Mouse (Mus musculus) left cerebral cortex, postnatal 36 days (tissue): ENCODE measurements at regions not wholly inside any gene's neighbourhood (a gene's known extent, or its start where the extent isn't known, plus 50 kb on each side); places are given as distances from the start of the nearest gene placed in this dataset.

Experiments
- DNase-seq, 2 experiments: peaks; one replicate each; pipeline ENCODE4 v3.0.0; 2021 to 2022; ENCODE audit warnings: low spot score in 2 of 2, mixed read lengths in 1 of 2
- intact Hi-C: fragments of 180-260 bp; cut with DNase I; formaldehyde crosslinking; loops from one replicate; pipeline ENCODE4 v1.15.1; 2025

DNA sequence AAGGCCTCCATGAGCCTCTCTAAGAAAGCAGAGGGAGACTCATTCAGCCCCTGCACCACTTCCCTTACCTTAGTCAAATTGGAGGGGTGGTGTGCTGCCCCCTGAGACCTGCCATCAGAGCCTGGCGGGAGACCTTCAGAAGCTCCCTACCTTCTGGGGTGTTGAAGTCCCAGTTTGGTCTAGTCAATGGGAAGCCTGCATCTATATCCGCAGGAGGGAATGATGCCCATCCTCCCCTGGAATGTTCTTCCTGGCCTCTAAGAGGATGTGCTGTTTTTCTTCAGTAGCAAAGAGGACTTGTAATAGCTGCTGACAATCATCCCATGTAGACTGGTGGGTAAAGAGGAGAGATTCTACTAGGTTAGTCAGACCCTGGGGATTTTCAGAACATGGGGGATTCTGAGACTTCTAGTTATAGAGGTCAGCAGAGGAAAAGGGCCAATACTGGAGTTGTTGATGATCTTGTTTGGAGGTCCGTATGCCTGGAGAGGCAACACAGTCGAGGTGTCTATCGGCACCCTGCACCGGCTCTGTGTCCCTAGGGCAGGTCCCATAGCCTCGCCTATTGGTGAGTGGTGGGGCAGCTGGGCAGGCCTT is 321.0 kb upstream of the Meis1 start:
- DNase-seq = no peak
- intact Hi-C loops = no loop called here

DNA sequence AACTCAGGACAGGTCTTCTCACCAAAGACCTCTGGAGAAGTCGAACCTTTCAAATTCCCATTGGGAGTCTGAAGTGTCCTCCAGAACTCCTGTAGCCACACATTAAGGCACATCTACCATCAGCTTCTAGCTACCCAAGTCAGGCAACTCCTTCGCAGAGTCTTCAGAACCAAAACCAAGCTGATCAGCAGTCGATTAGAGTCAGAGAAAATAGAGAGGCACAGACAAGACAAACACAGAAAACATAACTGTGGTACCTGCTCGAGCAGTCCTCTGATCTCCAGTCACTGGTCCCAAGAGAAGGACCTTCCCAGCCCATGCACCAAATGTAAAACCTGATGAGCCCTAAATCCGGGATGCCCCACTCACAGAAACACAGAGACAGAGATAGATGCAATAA is 322.1 kb upstream of the Meis1 start:
- intact Hi-C loops = no loop called here
- DNase-seq = no peak

DNA sequence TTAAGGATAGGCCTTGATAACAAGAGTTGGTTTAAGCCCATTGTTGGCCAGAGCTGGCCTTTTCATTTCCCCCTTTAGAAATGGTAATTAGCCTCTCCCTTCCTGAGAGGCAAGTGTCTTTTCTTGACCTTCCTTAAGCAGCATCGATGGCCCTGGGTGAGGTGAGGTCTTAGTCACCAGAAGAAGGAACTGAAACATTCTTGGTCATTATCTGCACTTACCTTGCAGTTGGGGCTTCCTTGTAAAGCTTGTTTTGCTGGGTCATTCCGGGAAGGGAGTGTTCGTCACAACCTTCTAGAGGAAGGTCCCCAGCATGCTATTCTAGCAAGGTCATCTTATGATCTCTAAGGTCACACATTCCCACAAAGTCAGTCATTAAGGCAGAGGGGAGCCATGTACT is 322.6 kb upstream of the Meis1 start:
- intact Hi-C loops = no loop called here
- no peak for DNase-seq

DNA sequence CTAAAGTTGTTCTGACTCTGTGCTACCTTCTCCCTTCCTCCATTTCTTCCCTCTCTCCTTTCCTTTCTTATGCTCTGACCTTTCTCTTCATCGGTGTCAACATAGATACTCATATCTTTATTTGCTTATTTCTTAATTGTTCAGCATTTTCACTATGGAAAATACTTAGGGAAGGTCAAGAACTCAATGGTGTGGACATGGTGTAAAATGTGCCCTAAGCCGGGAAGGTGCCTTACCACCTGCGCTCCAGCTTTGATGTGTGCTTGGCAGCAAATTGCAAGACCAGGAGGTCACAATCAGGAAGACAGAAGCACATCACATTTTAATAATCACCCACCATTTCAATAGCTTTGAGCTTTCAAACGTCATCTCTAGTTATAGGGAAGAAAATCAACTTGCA is 324.0 kb upstream of the Meis1 start:
- DNase-seq = no peak
- intact Hi-C loops = no loop called here

DNA sequence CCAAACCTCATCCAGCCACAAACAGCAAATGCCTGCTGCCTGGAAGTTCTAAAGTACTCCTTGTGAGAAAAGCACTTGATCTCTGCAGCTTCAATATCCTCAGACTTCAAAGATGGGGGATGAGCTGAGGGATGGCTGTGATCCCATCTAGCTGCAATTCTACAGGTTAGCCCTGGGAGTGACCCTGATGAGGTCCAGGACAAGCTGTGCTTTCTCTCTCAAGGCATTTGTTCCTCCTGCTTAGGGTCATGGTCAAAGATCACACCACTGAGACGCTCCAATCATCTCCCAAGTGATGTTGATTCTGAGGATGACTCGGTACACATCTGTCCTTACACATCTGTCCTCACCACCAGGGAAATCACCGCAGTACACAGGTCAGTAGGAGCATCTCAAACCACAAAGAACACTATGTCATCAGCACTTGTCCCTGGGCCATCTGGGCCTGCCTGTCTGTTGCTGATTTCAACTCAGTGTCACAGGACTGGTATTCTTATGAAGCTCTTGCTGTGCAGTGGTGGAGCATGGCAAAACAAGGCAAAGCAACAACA is 327.6 kb upstream of the Meis1 start:
- no peak for DNase-seq
- intact Hi-C loops = no loop called here

DNA sequence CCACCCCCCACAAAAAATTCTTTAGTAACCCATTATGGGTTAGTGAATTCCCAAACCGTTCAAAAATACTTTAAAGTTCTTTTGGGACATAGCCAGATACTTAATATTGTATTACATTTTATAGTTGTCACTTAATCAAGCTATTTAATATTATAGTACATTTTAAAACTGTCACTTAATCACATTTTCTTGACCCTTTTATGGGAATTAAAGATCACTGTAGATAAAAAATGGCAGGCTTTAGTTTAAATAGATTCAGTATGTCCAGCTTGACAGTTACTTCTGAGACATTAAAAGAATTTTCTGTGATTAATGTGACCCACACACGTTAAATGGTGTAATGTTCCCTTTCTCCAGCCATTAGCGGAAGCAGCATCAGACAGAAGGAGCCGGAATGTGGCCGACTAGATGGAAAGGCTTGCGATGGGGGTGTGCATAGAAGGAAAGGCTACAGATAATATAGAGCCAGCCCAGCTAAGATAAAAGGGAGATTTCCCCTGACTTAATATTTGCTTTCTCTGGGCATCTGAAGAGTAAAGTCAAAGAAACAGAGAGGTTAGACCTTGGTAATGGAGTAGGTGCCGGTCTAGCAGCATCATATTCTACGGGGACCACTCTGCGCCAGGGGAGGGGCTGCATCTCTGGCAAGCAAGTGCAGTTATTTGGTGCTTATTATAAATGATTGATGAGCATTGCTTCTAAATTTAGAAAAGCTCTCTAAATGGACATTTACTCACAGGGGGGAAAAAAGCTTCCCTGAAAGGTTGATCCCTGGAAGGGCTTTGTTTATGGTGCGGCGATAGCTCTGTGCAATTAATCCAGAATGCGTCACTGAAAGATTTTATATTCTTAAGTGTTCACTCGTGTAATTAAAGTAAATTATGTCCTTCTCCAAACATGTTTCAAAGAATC is 331.8 kb upstream of the Meis1 start:
- intact Hi-C loops = no loop called here
- DNase-seq = no peak

DNA sequence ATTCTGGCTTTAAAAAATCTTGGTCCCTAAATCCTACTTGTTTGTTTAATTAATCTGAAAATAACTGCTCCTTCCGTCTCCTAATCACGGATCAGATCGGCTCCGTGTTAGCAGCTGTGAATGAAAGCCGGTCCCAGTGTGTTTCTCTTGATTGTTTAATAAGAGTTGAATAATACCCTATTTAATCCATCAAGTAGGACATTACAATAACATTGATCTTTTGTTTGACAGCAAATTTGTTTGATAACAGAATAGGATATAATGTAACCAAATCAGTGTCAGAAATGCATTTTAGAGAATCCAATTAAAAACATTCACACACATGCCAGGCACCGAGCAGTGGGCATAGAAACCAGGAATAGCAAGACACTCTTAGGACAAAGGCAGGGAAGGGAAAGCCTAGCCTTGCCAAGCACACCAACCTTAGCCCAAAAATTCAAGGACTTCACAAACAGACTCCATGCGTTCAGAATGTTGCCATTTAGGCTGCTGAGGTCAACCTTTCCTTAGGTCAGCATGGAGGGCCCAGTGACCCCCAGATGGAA is 332.5 kb upstream of the Meis1 start:
- intact Hi-C loops = no loop called here
- no peak for DNase-seq

DNA sequence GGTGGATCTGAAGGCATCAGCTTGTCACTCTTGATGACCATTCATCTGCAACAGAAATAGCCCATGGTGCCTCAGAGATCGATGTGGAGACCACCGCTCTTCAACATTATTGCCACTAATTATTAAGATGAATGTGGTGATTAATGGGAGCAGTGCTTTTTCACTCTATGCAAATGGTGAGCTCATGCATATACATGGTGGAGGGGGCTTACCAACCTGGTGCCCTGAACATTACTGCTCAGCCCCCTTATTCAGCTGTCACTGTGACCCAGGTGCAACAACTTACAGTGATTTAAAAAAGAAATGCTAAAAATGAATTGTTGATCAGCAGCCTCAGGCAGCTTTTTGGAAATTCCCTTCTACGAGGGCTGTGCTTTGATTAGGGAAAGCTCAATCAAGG is 334.9 kb upstream of the Meis1 start:
- intact Hi-C loops = no loop called here

DNA sequence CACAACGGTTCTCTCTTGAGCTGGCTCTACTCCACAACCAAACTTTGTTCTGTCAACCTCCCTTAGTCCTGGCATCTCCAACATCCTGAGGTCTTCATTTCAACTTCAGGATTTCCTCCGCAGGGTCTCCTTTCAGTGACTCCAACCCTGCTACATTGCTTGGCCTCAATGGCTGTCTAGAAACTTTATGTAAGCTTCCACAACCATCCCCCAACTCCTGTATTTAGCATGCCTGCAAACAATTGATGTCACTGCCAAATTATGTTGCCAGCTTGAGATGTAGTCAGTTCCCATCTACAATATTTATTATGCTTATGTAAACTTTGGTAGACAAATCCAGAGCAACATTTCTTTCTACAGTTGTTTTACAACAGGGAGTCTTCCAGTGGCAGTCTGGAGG is 336.4 kb upstream of the Meis1 start:
- intact Hi-C loops = no loop called here
- no peak for DNase-seq

More for the DNA sequence above, 334.9 kb upstream of the Meis1 start:
- DNase-seq = no peak

DNA sequence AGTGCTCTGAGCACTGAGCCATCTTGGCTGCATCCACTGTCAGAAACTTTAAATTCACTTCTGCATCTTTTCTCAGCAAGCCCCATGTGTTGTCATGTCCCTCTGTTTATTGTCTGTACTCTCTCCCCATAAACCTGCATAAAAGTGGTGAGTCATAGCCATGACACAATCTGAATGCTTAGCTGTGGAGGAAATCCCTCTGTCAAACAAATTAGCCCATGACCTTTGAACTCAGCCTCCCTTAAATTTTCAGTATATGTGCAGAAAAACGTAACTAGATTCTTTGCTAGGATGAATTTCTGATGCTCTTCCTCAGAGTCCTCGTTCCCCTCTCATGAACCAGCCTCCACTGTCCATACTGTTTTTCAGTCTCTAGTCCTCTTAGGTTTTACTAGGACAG is 337.4 kb upstream of the Meis1 start:
- DNase-seq = no peak
- intact Hi-C loops = no loop called here

DNA sequence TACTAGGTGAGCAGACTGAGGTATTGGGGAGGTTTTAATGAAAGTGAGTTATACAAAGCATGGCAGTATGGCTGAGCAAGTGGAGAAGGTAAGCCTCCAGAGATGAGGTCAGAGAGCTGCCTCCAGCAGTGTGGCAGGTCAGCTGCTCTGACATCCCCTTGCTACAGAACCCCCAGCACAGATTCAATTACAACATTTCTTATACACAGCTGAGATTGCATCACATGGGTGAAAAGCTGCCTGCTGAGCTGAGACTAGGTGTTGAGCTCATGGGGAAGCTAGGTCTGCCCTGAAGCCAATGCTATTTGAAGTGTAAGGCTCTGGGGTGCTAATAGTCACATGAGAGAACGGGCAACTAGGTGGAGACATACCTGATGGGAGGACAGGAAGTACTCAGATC is 350.4 kb upstream of the Meis1 start:
- intact Hi-C loops = no loop called here
- DNase-seq = no peak

DNA sequence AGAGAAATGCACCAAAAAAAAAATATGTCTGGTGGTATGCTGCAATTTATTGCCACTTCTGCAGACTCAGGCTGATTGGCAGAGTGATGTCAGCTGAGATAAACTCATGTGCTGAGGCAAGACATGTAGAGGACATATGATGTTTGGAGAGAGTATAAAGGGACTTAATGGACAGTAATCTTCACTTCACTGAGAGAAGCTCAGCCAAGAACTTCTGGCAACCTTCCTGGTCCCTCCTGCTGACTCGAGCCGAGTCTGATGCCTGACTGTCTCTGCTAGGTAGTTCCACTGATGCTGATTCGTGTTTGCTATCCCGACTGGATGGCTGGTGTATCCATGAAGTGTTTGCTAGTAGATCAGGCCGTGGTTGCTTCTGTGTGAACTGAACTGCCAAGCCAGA is 354.7 kb upstream of the Meis1 start:
- intact Hi-C loops = no loop called here
- no peak for DNase-seq

DNA sequence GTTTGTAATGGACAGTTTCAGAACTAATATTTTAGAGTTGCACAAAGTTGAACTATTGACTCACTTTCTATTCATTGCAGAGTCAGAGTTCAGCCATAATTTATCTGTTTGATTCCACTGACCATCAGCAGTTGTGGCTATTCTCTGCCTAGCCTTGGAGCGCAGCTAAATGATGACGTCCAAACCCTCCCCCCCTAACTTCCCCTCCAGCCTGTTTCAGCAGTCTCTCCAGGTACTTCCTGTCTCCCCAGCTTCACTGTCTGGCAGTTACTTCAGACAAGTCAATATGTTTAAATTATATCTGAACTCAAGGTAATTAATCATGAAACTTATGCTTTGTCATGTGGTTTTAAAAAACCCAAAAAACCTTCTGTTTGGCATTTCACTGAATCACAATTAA is 362.1 kb upstream of the Meis1 start:
- intact Hi-C loops = no loop called here
- DNase-seq = no peak

DNA sequence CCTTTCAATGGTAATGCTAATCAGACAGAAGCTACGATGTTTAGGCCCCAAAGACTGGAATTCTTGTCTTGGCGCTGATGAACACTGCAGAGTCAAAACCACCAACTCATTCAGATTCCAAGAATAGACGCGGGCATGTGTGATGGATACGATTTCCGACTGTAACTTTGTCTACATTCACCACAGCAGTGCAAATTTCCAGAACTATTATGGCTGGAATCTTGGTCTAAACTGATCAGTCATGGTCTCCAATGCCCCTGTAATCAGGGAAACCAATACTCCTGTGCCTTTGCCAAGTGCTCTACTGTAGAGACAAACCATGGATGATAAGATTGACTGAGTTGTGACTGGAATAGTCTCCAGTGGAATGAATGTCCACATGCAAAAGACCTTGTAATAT is 370.4 kb upstream of the Meis1 start:
- intact Hi-C loops = no loop called here
- DNase-seq = no peak

DNA sequence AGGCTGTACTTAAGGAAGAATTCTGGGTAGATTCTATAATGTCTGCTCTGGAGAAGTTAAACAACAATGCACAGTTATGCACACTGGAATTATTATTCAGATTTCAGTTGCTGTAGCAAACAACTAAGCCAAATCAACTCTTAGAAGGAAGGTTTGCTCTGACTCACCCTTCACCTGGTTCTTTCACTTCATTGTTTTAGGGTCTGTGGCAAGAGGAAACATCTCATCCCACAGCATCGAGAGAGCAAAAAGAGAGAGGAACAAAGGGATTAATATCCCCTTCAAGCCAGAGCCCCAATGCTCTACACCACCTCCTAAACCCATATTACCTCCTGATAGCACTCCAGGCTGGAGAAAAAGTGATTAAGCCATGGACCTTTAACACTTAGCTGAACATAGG is 373.4 kb upstream of the Meis1 start:
- intact Hi-C loops = no loop called here
- DNase-seq = no peak

DNA sequence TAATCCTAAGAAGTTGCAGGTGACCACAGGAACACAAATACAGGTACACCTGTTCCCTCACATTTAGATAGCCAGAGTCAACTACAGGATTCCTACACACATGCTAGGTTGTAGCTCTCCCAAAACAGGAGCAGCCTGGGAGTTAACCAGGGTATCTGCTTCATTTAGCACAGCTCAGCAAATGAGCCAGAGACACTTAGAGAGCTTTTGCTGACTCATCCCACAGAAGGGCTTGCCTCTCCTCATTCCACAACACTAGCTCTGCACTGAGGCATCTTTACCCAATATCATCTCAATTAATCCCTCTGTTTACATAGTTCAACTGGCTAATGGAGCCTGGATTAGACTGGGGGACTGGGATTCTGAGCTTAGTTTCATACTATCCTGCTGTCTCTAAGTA is 375.6 kb upstream of the Meis1 start:
- intact Hi-C loops = no loop called here
- DNase-seq = no peak

DNA sequence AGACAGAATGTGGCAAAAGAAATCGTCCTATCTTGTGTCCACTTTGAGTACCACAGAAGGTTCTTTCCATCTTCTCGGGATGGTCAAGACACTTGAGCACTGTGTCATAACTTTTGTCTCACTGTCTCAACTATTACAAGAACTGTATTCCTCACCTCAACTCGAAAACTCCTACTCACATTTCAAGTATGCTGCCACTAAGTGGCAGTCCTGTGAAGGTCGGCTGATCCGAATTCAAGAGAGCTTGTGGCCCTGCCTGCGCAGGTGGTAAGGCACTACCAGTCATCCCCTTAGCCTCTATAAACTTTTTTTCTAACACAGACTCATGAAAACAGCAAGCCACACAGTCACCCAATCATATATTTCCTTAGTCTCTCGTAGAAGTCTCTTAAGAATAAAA is 381.6 kb upstream of the Meis1 start:
- no peak for DNase-seq
- intact Hi-C loops = no loop called here

DNA sequence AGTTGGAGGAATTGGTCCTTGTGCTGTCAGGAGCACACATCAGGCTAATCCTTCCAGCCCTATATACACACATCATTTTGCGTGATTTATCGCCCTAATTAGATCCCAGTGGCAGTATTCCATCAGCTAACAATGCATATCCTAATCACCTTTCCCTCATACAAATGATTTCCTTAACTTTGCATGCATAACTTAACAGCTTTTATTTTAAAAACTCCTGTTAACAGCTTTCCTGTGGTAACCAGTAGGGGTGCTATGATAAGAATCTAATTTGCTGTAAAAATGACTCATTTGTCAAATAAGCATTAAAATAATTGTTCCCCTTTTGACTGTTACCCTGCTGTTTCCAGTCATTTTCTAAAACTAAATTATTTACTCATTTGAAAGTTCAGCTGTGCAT is 401.4 kb upstream of the Meis1 start:
- no peak for DNase-seq
- intact Hi-C loops = no loop called here

DNA sequence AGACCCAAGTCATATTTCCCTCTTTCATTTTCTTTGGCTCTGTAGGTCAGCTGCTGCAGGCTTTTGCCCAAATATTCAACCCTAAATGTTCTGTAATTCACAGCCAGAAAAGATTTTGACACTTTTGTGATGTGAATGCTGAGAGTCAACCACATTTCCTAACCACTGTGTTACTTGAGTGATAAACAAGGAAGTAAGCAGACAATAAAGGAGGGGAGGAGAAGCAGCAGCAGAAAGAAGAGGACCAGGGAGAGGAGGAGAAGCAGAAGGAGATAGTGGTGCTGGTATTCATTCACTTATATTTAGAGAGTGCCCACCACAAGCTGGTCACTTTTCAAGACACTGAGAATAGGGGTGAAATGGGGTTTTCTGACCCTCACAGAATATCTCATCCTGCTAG is 404.5 kb upstream of the Meis1 start:
- DNase-seq = no peak
- intact Hi-C loops = no loop called here

DNA sequence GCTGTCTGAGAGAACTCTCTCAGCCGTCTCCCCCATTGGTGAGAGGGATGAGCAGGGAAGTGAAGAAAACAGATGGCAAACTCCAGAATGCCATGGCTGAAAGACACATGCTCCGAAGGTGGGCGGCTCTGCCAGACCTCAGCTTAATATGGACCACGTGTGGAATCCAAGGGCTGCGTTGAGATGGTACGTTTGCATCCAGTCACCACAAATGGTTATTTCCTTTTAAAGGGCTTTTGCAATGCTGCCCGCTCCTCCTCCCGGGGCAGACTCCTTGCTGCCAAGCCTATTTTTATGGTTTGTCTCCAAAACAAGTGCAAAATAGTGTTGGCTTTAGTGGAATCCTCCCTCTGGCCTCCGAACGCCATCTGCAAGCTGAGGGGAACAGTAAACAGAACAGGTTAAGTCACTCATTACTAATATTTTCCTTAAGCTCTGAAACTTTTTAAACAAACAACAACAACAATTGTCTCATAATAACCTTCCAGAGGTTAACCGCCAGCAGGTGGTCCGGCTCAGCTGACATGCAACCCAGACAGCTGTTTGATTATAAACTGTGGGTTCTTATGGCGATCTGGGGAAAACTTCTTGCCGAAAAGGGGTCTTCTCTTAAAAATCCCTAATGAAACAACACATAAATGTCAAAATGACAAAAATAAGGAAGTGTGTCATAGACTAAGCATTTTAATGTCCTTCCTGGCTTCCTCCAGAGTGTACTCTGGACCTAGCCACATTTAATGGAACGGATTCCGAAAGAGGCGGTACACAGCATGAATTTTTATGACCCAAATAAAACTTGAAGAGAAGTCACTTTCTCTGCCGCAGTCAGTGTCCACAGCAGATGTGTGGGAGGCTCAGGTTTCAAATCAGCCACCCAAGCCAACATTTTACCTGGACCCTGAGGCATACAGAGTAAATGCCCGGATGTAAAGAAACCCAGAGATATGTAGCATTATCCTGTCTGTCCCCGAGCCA is 405.3 kb upstream of the Meis1 start:
- peak; percentile 22 to 40 for DNase-seq
- intact Hi-C loops = no loop called here
